Mouse (Mus musculus): ENCODE data around the gene Hist1h2af.
"Not testable (repeated sequence)": the region's sequence is repeated elsewhere in the genome, so short reads cannot be mapped to it uniquely, and the experiment has no call there.

Hist1h2af gene

DNA sequence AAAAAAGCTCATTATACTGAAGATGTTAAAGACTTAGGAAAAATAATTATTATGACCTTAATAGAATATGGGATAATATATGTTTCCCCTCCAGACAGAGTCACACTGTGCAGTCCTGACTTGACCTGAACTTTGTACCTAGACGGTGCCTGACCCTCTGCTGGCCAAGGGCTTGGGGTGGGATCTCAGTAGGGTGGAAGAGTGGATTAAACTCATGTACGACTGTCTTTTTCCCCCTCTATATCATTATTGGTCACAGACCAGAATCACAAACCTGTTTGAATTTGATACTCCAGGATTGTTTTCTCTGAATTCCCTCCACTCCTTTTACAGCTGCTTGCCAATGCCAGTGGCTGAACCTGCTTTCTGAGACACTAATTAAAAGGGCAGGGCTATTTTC lies 27.0 kb downstream of the Hist1h2af start:
- DNase-seq: not testable (repeated sequence)

DNA sequence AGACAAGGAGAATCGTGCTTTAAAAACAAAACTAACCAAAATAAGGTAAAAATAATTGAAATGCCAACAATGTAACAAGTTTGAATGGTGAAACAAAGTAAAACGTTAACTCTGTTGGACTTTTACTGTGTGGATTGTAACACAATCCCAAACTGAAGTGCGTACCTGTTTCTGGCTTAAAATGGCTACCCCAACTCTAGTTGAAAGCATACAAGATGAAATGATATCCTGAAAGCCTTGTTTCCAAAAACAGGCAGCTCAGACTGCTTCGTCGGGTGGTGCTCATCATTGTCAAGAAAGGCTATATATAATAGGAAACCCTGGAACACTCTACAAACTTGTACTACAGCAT lies 27.8 kb downstream of the Hist1h2af start:
- not testable (repeated sequence) for DNase-seq

DNA sequence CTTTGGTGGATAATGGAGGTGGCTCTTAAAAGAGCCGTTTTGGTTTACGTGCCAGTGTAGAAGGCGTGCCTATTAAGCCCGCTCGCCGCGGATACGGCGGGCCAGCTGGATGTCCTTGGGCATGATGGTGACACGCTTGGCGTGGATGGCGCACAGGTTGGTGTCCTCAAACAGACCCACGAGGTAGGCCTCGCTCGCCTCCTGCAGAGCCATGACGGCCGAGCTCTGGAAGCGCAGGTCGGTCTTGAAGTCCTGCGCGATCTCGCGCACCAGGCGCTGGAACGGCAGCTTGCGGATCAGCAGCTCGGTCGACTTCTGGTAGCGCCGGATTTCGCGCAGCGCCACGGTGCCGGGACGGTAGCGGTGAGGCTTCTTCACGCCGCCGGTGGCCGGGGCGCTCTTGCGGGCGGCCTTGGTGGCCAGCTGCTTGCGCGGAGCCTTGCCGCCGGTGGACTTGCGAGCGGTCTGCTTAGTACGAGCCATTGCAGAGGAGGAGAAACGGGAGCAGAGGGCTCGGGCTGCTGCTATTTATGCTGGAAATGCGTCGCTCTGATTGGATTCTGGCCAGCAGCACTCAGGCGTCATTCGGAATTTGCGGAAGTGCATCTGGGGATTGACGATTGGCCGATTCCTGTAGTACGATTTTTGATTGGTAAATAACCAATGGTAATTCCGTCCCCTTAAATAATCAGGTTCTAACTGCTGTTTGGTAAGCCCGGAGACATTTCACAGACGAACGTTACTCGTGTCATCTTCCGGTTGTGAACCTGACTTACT lies 28.4 kb downstream of the Hist1h2af start, which contains the start of gene Hist1h3e:
Hist1h3e (minus strand) TSS at position 487 of the 777 bp plus-strand sequence.
- DNase-seq: peak; percentile 93

DNA sequence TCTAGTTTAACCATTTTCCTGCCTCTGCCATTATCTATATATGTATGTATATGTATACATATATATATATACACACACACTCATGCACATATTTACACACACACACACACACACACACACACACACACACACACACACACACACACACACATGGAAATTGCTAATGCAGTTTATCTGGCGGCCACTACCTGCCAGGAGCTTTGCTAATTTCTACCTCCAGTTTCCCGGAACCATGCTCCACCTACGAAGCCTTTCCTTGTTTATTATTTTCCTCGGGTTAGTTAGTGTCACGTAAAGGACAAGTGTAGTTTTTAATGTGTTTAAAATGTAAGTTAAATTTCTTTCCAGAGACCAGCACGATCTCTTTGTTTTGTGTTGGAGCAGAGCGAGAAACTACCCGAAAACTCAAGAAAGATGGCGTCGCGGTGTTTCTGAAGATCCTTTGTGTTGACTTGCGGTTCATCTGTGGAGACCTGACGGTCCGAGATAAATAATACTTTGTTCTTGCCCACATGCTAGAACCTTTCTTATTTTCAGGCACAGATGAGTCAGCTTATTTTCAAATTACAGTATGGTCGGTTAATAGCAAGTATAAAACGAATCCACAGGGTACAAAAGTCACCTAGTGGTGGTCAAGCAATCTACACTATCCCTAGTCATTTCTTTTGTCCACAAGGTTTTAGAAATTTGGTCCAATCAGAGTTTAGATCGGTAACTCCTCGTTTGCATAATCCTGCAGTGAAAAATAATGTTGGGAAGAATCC lies 29.2 kb downstream of the Hist1h2af start:
- DNase-seq: peak; percentile 28

DNA sequence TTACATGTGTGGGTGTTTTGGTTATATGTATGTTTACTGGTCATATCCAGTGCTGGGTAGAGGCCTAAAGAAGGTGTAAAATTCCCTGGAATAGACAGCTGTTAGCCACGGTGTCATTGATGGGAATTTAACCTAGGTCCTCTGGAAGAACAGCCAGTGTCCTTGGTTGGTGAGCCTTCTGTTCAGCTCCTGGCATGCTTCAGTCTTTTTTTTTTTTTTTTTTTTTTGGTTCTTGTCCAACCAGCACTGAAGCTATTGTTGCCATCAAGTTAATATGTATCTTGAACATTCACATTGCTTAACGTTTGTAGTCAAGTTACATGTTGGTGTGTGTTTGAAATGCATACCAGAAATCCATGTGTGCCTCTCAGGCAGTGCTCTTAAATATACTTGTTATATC lies 30.8 kb downstream of the Hist1h2af start:
- DNase-seq: no peak

DNA sequence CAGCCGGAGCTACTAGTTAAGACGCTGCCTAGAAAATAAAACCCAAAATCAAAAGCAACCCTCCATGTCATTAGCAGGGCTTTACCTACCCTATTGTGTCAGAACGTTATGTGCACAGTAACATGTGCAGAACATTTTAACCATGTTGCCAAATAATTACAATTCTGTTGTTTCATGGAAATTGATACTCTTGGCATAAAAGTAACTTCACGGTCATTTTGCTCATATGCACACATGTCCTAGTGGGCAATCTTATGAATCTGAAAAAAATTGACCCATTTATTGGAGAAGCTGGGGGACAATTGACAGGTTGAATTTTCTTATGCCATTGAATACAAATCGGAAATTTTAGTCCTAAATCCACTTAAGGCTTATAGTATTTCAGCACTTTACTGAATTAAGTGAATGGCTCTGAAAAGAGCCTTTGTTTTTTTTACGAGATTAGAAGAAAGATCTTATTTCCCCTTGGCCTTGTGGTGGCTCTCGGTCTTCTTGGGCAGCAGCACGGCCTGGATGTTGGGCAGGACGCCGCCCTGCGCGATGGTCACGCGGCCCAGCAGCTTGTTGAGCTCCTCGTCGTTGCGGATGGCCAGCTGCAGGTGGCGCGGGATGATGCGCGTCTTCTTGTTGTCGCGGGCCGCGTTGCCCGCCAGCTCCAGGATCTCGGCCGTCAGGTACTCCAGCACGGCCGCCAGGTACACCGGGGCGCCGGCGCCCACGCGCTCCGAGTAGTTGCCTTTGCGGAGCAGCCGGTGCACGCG lies 36.7 kb downstream of the Hist1h2af start:
- not testable (repeated sequence) for DNase-seq

DNA sequence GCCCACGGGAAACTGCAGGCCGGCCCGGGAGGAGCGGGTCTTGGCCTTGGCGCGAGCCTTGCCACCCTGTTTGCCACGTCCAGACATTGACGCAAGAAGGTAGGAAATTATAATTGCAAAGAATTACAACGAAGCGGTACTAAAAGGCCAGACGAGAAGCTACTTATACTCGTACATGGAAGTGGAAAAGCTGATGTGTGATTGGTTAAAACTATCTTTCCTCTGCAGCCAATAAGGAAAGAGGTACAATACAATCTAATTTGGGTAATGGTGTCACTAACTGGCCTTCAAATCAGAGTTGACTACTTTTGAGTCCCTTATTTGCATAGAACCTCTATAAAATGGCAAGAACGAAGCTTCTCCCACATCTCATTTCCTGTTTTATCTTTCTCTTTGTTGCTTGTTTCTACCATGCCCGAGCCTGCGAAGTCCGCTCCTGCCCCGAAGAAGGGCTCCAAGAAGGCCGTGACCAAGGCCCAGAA lies 37.4 kb downstream of the Hist1h2af start, which contains the start of the genes Hist1h2ae and Hist1h2bg:
Hist1h2ae (minus strand) TSS at position 199 of the 482 bp plus-strand sequence.
Hist1h2bg (plus strand) TSS at position 375 of the 482 bp plus-strand sequence.
- peak; percentile 53 for DNase-seq

DNA sequence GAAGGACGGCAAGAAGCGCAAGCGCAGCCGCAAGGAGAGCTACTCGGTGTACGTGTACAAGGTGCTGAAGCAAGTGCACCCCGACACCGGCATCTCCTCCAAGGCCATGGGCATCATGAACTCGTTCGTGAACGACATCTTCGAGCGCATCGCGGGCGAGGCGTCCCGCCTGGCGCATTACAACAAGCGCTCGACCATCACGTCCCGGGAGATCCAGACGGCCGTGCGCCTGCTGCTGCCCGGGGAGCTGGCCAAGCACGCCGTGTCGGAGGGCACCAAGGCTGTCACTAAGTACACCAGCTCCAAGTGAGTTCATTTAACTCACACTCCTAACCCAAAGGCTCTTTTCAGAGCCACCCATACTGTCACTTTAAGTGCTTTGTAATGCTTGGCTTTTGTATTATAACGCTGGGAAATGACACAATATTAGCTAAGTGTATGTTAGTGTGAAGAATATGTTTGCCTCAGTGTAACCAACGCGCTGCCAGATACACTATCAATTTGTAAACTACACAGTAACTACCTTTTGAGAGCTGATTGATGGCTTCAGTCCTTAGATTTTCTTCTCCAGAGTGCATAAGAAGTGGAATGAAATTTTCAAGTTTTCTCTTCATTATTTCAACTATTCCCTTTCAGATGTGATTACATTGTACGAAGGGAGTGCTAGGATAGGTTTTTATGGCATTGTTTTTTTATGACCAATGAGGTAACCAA lies 38.0 kb downstream of the Hist1h2af start:
- DNase-seq: not testable (repeated sequence)

DNA sequence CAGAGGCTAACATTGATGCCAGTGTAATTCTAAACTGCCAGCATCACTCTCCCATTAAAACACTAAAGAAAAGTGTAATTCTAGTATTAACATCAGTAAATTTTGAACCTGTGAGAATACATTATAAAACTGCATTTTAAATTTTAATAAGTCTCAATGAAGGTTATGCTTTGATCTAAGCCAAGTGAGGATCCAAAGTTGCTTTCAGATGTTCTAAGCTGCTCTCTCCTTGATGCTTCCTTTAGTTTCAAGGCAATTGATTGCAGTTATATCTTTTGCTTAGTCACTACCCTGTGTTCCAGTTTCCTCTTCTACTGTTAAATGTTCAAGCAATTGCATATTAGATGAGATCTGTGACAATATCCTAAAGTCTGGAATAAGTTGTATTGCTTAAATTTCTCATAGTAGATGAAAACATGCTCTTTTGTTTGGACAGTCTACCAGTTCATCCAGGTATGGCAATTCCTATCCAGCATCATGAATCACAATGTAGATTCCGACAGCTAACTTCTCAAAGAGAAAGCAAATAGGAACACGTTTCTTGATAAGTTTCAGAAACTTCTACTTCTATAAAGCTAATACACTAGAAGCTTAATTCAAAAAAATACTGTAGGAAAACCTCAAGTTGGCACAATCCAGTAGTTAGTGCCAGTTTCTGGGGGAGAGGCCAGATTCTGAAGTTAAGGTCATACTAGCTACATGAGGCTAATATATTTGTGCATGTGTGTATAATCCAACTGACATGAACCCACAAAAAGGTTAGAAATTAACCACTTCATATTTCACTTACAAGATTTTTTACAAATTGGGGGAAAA lies 38.7 kb downstream of the Hist1h2af start:
- no peak for DNase-seq

DNA sequence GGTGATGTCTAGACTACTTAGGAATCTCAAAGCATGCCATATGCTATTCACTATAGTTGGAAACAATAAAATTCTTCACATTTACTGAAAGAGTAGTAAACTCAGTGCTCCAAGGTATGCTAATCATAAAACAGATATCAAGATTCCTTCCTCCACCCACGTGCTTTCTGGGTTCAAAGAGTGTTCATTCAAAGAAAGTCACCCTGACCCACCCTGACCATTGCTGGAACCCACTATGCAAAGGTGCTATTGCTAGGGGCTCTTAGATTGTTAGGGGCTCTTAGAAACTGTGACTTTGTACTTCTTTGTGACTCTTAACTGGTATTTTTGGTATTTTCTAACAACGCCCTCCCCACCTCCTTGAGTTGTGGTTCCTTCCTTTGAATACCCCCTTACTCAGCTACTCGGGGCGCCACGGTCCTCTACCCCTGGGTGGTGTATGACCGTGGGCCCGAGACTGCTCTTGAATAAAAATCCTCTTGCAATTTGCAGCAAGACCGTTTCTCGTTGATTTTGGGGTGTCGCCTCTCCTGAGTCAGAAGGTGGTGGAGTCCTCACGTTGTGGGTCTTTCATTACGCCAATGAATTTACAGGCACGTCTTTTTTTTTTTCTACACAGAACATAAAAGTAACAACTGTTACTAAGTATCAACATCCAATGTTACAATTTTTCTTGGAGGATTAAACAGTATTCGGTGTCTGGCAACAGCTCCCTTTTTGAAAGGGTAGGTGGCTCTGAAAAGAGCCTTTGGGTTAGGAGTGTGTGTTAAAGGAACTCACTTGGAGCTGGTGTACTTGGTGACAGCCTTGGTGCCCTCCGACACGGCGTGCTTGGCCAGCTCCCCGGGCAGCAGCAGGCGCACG lies 39.6 kb downstream of the Hist1h2af start:
- not testable (repeated sequence) for DNase-seq

DNA sequence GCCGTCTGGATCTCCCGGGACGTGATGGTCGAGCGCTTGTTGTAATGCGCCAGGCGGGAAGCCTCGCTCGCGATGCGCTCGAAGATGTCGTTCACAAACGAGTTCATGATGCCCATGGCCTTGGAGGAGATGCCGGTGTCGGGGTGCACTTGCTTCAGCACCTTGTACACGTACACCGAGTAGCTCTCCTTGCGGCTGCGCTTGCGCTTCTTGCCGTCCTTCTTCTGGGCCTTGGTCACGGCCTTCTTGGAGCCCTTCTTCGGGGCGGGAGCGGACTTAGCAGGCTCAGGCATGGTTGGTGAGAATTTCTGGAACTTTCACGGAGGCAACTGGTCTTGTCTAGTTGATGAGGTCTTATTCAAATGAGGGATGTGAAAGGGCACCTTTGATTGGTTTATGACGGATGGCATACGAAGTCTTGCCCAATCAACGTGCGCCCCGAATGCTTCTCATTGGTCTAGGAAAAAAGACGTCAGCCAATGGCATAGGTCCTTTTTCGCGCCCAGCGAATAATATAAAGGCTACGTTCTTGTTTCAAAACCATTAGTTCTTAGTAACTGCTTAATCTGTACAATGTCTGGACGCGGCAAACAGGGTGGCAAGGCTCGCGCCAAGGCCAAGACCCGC lies 40.3 kb downstream of the Hist1h2af start, which contains the start of the genes Hist1h2bf and Hist1h2ad:
Hist1h2bf (minus strand) TSS at position 299 of the 627 bp plus-strand sequence.
Hist1h2ad (plus strand) TSS at position 484 of the 627 bp plus-strand sequence.
- DNase-seq: peak; percentile 77

DNA sequence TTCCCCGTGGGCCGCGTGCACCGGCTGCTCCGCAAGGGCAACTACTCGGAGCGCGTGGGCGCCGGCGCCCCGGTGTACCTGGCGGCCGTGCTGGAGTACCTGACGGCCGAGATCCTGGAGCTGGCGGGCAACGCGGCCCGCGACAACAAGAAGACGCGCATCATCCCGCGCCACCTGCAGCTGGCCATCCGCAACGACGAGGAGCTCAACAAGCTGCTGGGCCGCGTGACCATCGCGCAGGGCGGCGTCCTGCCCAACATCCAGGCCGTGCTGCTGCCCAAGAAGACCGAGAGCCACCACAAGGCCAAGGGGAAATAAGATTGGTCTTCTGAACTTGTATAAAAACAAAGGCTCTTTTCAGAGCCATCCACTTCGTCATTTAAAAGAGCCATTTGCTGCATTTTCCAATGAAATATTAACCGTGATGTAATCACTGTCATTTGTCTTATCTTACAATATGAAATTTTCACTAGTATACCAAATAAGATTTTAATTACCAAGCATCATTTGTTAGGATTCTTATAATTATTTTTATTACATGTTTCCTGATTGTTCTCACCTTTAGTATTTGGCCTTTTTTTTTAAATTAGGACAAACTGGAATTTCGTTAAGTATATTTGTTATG lies 41.0 kb downstream of the Hist1h2af start:
- DNase-seq: not testable (repeated sequence)

DNA sequence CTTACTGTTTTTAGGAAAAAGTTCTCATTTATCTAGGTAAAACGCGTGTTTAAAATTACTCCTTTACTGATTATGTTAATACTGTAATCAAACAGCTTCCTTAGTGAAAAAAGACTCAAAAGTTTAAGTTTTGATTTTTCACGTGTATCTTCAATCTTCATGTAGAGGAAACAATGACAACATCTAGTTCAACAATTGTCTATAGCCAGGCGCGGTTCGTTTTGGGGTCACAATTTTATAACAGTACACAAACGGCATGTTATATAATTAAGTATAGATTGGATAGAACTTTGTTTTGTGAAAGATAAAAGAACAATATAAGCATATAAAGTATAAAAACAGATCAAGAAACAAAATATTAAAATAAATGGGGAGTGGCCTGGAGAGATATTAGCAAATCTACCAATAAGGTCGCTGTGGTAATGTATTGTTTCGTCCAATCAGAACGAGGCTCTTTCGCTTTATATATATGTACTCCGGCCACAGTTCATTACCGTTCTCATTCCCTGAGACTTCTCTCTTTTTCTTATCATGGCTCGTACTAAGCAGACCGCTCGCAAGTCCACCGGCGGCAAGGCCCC lies 41.7 kb downstream of the Hist1h2af start, which contains the start of gene Hist1h3d:
Hist1h3d (plus strand) TSS at position 493 of the 581 bp plus-strand sequence.
- DNase-seq: no peak

DNA sequence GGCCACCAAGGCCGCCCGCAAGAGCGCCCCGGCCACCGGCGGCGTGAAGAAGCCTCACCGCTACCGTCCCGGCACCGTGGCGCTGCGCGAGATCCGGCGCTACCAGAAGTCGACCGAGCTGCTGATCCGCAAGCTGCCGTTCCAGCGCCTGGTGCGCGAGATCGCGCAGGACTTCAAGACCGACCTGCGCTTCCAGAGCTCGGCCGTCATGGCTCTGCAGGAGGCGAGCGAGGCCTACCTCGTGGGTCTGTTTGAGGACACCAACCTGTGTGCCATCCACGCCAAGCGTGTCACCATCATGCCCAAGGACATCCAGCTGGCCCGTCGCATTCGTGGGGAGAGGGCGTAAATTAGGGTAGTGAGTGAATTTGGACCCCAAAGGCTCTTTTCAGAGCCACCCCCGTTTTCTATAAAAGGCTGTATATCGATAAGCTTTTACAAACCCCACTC lies 42.2 kb downstream of the Hist1h2af start:
- not testable (repeated sequence) for DNase-seq

DNA sequence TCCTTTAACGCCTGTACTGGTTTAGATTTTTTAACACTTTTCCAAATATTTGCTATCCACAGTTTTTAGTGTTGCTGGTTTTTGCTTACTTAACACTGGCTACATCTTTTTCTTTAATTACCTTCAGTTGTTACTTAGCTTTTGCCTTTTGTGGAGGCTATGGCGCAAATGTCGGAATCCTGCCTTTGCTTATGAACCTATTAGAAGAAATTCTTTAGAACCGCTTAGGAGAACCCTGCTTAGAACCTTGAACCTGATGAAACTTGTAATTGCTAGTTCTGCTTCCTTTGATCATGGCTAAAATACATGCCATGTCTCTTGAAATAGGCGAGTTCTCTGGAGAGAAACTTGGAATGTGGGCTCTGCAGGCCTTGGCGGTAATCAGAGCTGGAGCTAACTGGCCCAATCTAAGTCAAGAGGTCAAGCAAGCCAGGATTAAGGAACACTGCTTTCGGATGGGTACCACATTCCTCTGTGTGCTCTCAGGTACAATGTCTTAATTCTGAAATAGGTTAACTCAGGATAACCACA lies 42.7 kb downstream of the Hist1h2af start:
- DNase-seq: no peak

DNA sequence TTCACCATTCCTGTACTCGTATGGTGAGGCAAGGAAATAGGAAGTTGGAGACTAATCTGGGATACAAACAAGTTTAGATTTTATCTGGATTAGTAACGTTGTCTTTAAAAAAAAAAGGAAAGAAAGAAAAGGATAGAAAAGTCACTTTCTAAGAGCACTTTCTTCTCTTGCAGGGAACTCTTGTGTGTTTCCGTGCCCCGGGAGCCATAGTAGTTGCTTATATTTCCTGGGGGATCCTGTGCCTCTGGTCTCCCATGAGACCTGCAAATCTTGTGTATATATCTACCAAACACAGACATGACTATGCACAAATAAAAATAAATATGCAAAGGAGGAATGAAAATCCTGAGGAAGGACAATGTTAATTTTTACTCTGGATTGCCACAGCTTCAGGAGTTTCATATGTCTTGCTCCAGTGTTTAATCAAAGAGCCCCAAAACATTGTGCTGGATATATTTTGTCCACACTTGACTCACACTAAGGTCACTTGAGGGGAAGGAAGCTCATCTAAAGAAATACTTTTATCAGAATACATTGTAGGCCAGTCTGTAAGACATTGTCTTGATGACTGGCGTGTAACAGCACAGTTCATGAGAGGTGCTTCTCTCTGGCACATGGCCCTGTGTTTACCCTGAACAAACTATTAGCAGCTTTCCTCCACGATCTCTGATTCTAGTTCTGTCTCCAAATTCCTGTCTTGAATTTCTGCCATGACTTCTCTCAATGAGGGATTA lies 43.4 kb downstream of the Hist1h2af start:
- no peak for DNase-seq

DNA sequence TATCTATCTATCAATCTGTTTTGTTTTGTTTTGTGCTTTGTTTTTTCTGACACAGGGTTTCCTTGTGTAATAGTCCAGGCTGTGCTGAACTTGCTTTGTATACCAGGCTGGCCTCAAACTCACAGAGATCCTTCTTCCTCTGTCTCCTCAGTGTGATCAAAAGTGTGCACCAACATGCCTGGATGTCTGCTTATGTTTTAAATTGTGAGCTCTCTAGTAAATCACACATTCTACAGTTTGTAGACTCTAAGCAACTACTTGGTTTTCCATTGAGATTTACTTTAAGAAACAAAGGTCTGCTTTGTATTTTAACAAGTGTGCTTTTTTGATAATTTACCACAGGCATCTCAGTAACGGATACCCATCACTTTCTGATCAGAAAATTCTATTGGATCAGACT lies 44.1 kb downstream of the Hist1h2af start:
- DNase-seq: no peak

All from right cerebral cortex, postnatal 4 days (tissue).